Mouse (Mus musculus): ENCODE data around the gene Utrn. TPM values are rescaled to one million over a fixed set of nuclear protein-coding genes. Genes with fewer than 3 reads are reported as not detected.
A peak's percentile ranks its signal among the peaks of the same experiment; 100 is the strongest.

Utrn gene
- polyA plus RNA-seq, 1 experiment = 31.4 TPM

DNA sequence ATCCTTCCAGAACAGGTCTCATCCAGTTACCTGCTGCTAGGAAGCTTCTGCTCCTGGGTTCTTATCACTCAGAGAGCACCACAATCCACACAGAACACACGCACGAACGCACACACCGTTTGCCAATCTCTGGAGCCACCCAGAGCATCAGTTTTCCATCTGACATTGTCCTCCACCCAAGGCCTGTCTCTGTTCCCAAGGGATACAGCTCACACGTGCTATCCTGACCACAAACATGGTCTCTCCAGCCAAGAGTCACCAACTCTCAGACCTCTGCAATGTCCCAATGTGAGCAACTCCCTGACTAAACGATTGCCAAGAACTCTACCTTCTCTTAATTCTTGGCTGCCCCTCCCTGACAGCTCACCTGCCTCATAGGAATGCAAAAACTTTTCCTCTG, 172.5 kb downstream of the Utrn start:
- WGBS = 83% methylated on average over 6 of the region's 6 CpGs
- H3K4me1 ChIP-seq (ENCODE audit: control insufficient read depth, insufficient read depth, low read length) = no peaks in the 10 kb centered on the region
- H3K4me3 ChIP-seq (replicated peaks; ENCODE audit: control insufficient read depth, low read depth, low read length) = no peak overlapping the region
- TF ChIP-seq CTCF (IDR thresholded peaks at IDR 0.05; ENCODE audit: control insufficient read depth, insufficient read depth, low read length) = no peak
- TF ChIP-seq POLR2A (IDR thresholded peaks at IDR 0.05; ENCODE audit: borderline replicate concordance, control insufficient read depth, low read depth, low read length) = no peak
- no peak overlapping the region for H3K27ac ChIP-seq (ENCODE audit: control insufficient read depth, insufficient read depth, low read depth, low read length, poor library complexity)

DNA sequence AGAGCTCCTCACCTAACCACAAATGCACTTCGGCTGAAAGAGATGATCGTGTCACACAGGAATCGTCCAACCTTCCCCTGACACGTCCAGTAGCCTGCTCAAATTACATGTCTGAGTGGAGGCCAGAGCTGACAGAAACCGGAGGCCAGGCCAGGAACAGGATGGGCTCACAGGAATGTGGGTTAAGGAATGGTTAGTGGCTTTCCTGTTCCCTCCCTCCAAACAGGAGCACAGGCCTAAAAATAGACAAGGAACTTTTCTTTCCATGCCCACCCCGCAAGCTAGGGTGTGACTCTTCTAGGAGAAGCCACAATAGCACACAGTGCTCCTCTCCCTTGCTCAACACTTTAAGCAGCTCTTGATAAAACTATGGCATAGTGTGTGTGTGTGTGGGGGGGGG, 174.4 kb downstream of the Utrn start:
- H3K4me1 ChIP-seq (ENCODE audit: control insufficient read depth, insufficient read depth, low read length) = no peaks in the 10 kb centered on the region
- H3K4me3 ChIP-seq (replicated peaks; ENCODE audit: control insufficient read depth, low read depth, low read length) = no peak overlapping the region
- no peak overlapping the region for H3K27ac ChIP-seq (ENCODE audit: control insufficient read depth, insufficient read depth, low read depth, low read length, poor library complexity)
- TF ChIP-seq POLR2A (IDR thresholded peaks at IDR 0.05; ENCODE audit: borderline replicate concordance, control insufficient read depth, low read depth, low read length) (no peak), CTCF (IDR thresholded peaks at IDR 0.05; ENCODE audit: control insufficient read depth, insufficient read depth, low read length) (no peak)
- WGBS = 58% methylated on average over 6 of the region's 6 CpGs

DNA sequence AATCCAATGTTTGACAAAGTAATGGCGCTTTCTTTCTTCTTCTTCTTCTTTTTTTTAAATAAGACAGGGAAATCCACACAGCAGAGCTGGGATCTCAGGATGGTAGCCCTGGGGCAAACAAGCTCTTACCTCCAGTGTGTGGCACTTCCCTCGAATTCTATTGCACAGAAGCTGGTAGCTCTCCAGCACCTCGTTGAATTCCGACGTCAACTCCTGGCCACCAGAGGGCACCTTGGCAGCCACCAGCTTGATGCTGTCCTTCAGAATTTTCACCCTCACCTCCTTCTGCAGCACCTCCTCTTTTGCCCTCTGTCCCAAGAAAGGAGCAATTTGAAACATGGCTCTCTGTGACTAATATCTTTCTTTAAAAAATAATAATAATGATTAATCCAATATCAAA, 178.6 kb downstream of the Utrn start:
- TF ChIP-seq CTCF (IDR thresholded peaks at IDR 0.05; ENCODE audit: control insufficient read depth, insufficient read depth, low read length) (peak; percentile 74), POLR2A (IDR thresholded peaks at IDR 0.05; ENCODE audit: borderline replicate concordance, control insufficient read depth, low read depth, low read length) (no peak)
- Histone ChIP-seq H3K27ac (ENCODE audit: control insufficient read depth, insufficient read depth, low read depth, low read length, poor library complexity) (no peak overlapping the region), H3K4me3 (replicated peaks; ENCODE audit: control insufficient read depth, low read depth, low read length) (no peak overlapping the region), H3K4me1 (ENCODE audit: control insufficient read depth, insufficient read depth, low read length) (no peaks in the 10 kb centered on the region)
- 21% methylated on average over 5 of the region's 5 CpGs for WGBS

DNA sequence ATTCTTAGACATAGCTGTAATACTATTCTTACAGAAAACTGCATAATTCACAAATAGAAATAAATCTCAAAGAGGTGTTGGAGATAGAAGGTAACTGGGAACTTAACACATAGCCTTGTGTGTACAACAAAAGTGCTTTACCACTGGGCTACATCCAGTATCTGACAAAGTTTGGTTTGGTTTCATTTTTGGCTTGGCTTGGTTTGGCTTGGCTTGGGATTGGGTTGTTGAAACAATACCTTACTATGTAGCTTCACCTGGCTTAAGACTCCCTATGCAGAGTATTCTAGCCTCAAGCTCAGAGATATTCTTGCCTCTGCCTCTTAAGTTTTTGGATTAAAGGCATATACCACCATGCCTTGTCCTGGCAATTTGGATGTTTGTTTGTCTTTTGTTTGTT, 183.5 kb downstream of the Utrn start:
- Histone ChIP-seq H3K4me1 (ENCODE audit: control insufficient read depth, insufficient read depth, low read length) (no peaks in the 10 kb centered on the region), H3K4me3 (replicated peaks; ENCODE audit: control insufficient read depth, low read depth, low read length) (no peak overlapping the region), H3K27ac (ENCODE audit: control insufficient read depth, insufficient read depth, low read depth, low read length, poor library complexity) (no peak overlapping the region)
- TF ChIP-seq POLR2A (IDR thresholded peaks at IDR 0.05; ENCODE audit: borderline replicate concordance, control insufficient read depth, low read depth, low read length) (no peak), CTCF (IDR thresholded peaks at IDR 0.05; ENCODE audit: control insufficient read depth, insufficient read depth, low read length) (no peak)

DNA sequence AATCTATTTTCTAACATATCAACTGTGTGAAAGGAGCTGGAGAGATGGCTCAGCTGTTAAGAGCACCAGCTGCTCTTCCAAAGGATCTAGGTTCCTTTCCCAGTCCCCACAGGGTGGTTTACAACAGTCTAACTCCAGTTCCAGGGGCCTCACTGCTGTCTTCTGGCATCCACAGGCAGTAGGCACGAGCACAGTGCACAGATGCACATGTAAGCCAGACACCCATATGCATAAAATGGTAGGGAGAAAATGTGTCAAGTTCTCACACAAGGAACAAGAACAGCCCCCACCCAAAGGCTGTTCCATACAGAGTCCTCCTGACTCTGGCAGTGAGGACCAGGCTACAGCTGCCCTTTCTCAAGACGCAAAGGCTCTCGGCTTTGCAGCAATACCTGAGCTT, 185.1 kb downstream of the Utrn start:
- H3K4me3 ChIP-seq (replicated peaks; ENCODE audit: control insufficient read depth, low read depth, low read length) = no peak overlapping the region
- no peak for TF ChIP-seq POLR2A (IDR thresholded peaks at IDR 0.05; ENCODE audit: borderline replicate concordance, control insufficient read depth, low read depth, low read length)
- TF ChIP-seq CTCF (IDR thresholded peaks at IDR 0.05; ENCODE audit: control insufficient read depth, insufficient read depth, low read length) = no peak
- no peak overlapping the region for H3K27ac ChIP-seq (ENCODE audit: control insufficient read depth, insufficient read depth, low read depth, low read length, poor library complexity)
- H3K4me1 ChIP-seq (ENCODE audit: control insufficient read depth, insufficient read depth, low read length) = no peaks in the 10 kb centered on the region
- WGBS = 75% methylated on average over 3 of the region's 3 CpGs

DNA sequence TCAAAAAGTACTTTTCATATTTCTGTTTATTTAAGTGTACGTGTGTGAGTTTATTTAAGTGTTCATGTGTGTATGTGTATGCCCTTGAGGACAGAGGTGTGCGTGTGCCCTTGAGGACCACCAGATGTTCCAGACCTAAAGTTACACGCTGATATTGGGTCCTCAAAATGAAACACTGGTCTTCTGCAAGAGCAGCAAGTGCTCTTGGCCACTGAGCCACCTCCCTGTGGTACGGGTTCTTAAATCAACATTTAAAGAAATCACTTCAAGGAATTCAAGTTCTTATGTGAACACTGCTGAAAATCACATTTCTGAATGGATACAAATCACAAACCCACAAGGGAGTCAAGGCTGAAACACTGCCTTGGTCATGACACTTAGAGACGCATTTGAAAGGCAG, 195.9 kb downstream of the Utrn start:
- no peak for TF ChIP-seq CTCF (IDR thresholded peaks at IDR 0.05; ENCODE audit: control insufficient read depth, insufficient read depth, low read length)
- no peak for TF ChIP-seq POLR2A (IDR thresholded peaks at IDR 0.05; ENCODE audit: borderline replicate concordance, control insufficient read depth, low read depth, low read length)
- 84% methylated on average over 5 of the region's 5 CpGs for WGBS
- no peaks in the 10 kb centered on the region; the same call in 1 of the 2 replicates for H3K4me1 ChIP-seq (ENCODE audit: control insufficient read depth, insufficient read depth, low read length)
- no peak overlapping the region for H3K4me3 ChIP-seq (replicated peaks; ENCODE audit: control insufficient read depth, low read depth, low read length)
- no peak overlapping the region for H3K27ac ChIP-seq (ENCODE audit: control insufficient read depth, insufficient read depth, low read depth, low read length, poor library complexity)

DNA sequence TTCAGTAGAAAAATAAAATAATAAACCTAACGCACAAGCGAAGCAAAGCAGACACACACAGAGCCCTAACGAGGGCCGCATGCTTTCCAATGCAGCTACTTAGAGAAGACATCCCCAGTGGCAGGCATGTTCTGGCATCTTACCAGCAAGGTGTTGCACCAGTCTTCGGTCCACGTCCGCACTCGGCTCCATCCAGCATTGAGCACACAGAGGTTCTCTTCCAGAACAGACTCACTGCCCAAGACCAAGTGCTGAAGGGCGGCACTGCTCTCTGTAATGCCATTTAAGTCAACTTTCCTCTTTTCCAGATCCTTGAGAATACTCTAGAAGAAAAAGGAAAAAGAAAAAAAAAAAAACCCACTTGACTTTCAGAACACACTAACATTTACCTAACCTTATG, 197.6 kb downstream of the Utrn start:
- H3K27ac ChIP-seq (ENCODE audit: control insufficient read depth, insufficient read depth, low read depth, low read length, poor library complexity) = no peak overlapping the region
- WGBS = 89% methylated on average over 9 of the region's 9 CpGs
- no peak overlapping the region for H3K4me3 ChIP-seq (replicated peaks; ENCODE audit: control insufficient read depth, low read depth, low read length)
- no peaks in the 10 kb centered on the region; the same call in 1 of the 2 replicates for H3K4me1 ChIP-seq (ENCODE audit: control insufficient read depth, insufficient read depth, low read length)
- TF ChIP-seq POLR2A (IDR thresholded peaks at IDR 0.05; ENCODE audit: borderline replicate concordance, control insufficient read depth, low read depth, low read length) (no peak), CTCF (IDR thresholded peaks at IDR 0.05; ENCODE audit: control insufficient read depth, insufficient read depth, low read length) (no peak)

DNA sequence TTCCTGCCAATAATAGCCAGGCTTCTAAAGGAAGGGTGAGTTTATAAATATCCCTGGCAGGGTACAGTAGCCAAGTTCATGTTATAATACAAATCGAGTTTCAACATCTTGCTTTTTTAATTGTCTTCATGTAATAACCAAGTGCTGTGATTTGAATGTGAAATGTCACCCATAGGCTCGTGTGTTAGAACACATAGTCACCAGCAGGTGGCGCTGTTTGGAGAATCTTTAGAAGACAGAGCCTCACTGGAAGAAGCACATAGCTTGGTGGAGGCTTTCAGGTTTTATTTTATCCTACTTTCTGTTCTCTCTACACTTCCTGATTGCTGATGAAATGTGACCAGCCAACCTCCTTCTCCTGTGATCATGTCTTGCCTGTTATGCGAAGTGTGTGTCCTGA, 207.1 kb downstream of the Utrn start:
- 83% methylated on average over 4 of the region's 4 CpGs for WGBS
- Histone ChIP-seq H3K4me1 (ENCODE audit: control insufficient read depth, insufficient read depth, low read length) (no peaks in the 10 kb centered on the region), H3K27ac (ENCODE audit: control insufficient read depth, insufficient read depth, low read depth, low read length, poor library complexity) (no peak overlapping the region), H3K4me3 (replicated peaks; ENCODE audit: control insufficient read depth, low read depth, low read length) (no peak overlapping the region)
- no peak for TF ChIP-seq POLR2A (IDR thresholded peaks at IDR 0.05; ENCODE audit: borderline replicate concordance, control insufficient read depth, low read depth, low read length)
- TF ChIP-seq CTCF (IDR thresholded peaks at IDR 0.05; ENCODE audit: control insufficient read depth, insufficient read depth, low read length) = no peak

DNA sequence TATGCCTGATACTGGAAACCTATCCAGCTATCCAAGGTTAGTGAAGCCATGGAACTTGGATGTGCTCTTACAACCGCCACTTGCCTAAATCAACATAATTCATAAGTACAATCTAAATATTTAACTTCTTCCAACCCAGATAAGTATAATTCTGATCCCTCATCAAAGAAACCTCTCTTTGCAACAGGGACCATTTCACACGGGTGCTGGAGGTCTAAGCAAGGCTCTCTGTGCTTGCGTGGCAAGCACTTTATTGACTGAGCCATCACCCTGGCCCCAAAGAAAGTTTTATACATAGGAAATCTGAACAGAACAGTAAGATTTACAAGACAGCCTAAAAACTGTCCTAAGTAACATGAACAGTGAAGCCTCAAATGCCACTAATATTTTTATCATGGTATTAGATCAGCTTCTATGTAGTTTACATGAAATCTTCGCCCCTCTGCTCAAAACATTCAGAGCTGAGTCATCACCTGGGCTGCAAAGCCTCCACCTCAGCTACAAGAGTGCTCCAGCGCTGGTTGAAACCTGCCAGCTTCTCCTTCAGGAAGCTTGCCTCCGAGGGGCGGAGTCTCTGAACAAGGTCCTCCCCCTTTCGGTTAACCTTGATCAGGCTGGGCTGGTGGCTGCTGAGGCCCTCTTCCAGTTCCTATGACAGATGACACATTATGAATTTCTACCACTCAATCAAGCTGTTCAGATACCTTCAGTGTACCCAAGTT, 211.0 kb downstream of the Utrn start:
- WGBS = 83% methylated on average over 8 of the region's 8 CpGs
- TF ChIP-seq POLR2A (IDR thresholded peaks at IDR 0.05; ENCODE audit: borderline replicate concordance, control insufficient read depth, low read depth, low read length) (no peak), CTCF (IDR thresholded peaks at IDR 0.05; ENCODE audit: control insufficient read depth, insufficient read depth, low read length) (no peak)

More for the DNA sequence above, 211.0 kb downstream of the Utrn start:
- H3K27ac ChIP-seq (ENCODE audit: control insufficient read depth, insufficient read depth, low read depth, low read length, poor library complexity) = no peak overlapping the region
- H3K4me3 ChIP-seq (replicated peaks; ENCODE audit: control insufficient read depth, low read depth, low read length) = no peak overlapping the region
- no peaks in the 10 kb centered on the region for H3K4me1 ChIP-seq (ENCODE audit: control insufficient read depth, insufficient read depth, low read length)
